Mouse (Mus musculus): Measurements from ENCODE around the gene Ppp1r15a.
"Not testable (repeated sequence)": the region's sequence is repeated elsewhere in the genome, so short reads cannot be mapped to it uniquely, and the experiment has no call there.

Gene Ppp1r15a

GRCm38 (mm10) chr7:45551512-45551883 is 25.4 kb upstream of the Ppp1r15a start:
- DNase-seq (ENCODE audit: low spot score) = no peak

GRCm38 (mm10) chr7:45550821-45551511 is 24.9 kb upstream of the Ppp1r15a start:
- DNase-seq (ENCODE audit: low spot score) = no peak

DNA sequence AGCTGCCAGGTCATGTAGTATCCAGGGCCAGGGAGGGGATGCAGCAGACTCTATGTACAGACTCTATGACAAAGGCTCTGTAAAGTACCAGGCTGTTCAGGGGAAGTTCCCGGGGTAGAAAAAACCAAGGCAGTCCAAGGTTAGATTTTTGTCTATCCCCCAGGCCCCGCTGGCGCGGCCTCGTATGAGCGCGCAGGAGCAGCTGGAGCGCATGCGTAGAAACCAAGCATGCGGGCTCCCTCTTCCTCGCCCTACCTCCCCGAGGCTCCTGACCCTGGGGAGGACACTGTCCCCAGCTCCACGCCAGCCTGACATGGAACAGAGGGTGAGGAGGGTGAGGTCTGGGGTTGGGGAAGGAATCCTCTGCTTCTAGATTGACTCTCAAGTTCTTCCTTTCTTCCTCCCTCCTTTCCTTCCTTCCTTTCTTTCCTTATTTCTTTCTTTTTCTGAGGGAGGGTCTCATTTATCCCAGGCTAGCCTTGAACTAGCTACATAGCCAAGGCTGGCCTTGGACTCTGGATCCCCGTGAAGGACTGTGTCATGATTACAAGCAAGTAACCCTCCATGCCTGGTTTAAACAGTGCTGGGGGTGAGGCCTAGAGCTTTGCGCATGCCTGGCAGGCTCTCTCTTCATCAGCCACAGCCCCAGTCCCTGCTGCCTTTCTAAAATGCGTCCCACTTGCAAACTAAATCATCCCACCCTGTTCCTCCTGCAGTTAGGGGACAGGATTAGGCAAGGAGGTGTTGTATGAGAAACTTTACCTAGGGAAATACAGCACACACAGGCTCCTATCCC is 23.8 kb upstream of the Ppp1r15a start:
- DNase-seq (ENCODE audit: low spot score) = no peak

GRCm38 (mm10) chr7:45544525-45544924 is 18.5 kb upstream of the Ppp1r15a start:
- DNase-seq (ENCODE audit: low spot score) = no peak

DNA sequence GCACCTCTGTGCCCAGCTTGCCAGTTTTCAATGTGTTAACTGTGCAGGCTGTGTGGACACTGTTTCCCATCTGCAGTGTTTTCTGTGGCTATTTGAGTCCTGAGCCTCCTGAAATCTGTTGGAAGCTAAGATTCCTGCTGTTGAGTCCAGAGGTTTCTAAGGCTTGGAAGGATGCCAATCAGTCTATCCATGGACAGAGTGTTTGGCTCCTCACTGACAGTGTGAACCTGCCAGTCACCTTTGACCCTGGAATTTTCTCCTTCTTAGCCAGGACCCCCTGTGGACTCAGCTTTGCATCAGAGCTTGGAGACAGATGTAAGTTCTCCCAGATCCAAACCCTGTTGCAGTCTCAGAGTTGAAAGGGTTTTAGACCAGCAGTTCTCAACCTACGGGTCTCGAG is 14.1 kb upstream of the Ppp1r15a start:
- no peak for DNase-seq (ENCODE audit: low spot score)

GRCm38 (mm10) chr7:45539095-45539494 is 13.0 kb upstream of the Ppp1r15a start:
- DNase-seq (ENCODE audit: low spot score) = no peak

DNA sequence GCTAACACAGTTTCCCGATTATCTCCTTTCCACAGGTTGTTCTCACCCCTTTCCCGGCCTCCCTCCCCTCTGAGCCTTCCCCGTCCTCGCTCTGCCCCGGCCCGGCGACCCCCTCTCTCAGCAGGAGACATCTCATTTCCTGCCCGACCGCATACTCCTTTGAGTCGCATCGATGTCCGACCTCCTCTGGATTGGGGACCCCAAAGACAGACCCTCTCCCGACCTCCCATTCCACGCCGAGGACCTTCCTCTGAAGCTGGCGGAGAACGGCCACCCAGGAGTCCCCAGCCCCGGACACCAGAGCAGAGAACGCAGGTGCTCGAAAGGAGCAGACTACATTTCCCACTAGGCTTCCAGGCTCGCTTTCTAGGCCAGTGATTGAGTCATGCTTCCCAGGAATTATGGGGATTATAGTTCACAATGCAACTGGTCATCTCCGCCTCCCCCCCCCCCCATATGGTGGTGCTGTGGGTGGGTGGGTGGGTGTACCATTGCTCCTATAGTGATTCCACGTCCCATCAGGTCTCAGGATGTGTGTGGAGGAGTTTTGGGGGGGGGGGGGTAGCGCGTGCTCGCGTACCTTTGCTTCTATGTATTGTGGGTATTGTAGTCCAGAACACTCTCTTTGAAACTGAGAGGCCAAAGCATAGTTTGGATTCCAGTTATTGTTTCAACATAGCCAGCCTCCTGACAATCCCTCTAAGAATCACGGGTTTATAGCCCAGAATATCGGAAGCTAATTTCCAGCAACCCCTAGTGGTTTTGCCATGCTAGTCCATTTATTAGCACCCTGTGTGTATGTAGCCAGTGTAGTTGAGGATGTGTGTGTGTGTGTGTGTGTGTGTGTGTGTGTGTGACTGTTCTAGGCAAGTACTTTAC is 12.3 kb upstream of the Ppp1r15a start:
- no peak for DNase-seq (ENCODE audit: low spot score)

DNA sequence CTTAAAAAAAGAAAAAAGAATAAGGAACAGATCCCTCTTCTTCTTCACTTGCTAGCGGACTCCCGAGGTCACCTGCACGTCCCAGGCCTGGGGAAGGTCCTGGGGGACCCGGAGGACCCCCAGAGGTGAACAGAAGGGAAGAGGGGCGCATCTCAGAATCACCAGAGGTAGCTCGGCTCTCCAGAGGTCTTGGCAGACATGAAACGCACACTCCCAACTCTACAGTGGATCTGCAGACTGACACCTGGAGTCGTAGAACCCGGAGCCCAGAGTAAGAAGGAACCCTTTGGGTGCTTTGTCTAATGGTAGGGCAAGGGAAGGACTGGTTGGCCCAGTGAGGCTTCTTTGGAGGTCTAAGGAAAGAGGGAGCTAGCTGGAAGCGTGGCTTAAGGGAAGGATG is 11.5 kb upstream of the Ppp1r15a start:
- DNase-seq (ENCODE audit: low spot score) = no peak

DNA sequence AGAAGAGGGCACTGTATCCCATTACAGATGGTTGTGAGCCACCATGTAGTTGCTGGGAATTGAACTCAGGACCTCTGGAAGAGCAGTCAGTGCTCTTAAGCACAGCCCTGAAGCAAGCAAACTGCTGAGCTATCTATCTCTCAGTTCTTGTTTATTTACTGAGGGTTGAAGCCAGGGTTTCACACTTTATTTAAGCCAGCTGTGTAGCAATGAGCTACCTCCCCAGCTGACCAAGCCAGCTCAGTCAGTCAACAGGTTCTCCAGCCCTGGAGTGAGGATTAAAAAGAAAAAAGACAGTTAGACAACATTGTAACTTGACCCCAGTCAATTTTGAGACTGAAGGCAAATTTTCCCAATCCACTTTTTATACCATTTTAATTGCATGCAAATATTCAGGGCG is 9.6 kb upstream of the Ppp1r15a start:
- no peak for DNase-seq (ENCODE audit: low spot score)

DNA sequence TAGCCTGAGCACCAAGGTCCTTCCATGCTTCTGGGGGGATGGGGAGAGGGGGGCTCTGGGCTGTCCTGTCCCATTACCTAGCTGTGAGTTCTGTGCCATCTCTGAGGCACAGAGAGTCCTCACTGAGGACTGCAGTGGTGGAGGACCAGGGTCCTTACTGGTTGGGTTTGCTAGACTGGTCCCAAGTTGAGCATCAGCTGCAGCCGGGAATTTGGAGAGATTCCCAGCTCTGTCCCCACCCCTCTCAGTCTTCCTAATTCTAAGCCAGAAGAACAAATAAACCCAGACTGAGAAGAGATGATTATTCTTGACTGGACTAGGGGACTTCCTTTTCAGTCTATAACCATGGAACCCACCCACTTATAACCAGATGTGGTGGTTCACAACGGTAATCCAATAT is 4.6 kb upstream of the Ppp1r15a start:
- no peak for DNase-seq (ENCODE audit: low spot score)

- no peak for DNase-seq (ENCODE audit: low spot score)
Observed at GRCm38 (mm10) chr7:45529461-45529860, 3.4 kb upstream of the Ppp1r15a start.

DNA sequence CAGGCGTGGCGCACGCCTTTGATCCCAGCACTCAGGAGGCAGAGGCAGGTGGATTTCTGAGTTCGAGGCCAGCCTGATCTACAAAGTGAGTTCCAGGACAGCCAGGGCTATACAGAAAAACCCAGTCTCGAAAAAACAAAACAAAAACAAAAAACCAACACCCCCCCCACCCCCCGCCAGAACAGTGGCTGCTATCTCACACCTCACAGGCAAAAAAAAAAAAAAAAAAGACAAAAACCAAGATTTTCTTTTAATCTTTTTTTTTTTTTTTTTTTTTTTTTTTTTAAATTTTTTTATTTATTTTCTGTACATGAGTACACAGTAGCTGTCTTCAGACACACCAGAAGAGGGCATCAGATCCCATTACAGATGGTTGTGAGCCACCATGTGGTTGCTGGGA is 1.1 kb upstream of the Ppp1r15a start:
- not testable (repeated sequence) for DNase-seq (ENCODE audit: low spot score)

- peak; percentile 54 for DNase-seq (ENCODE audit: low spot score)
Observed at GRCm38 (mm10) chr7:45526474-45527120, 529 bp upstream of the Ppp1r15a start.

DNA sequence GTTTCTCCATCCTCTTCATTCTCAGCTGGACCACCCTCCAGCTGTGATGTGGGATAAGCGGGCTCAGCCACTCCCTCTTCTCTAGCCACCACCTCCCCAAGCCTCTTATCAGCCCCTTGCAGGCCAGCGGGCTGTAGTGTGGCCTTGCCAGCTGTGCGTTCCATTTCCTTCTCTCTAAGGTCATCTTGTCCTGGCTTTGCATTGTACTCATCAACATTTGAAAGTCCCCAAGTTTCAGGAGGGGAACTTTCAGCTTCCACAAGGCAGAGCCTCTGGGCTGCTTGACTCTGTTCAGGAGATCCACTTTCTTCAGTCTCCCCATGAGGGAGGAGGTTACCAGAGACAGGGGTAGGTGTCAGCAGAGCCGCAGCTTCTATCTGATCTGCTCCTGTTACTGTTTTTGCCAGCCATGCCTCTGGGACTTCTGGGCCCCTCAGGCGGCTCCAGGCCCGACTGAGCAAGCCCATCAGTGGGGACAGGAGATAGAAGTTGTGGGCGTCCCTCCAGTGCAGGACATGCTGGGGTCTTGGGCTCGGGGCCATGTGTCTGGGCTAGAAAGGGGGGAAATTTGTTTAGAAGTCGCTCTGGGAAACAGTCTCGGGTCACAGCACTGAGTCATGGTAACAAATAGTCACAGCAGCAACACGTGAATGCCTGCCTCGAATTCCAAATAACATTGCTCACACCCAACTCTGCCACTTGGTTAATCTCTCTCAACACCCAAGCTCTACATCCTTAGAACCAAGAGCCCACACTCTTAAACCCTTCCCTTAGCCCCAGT is 1.0 kb downstream of the Ppp1r15a start:
- peak; percentile 95 for DNase-seq (ENCODE audit: low spot score)

GRCm38 (mm10) chr7:45523678-45524170 is 2.3 kb downstream of the Ppp1r15a start:
- DNase-seq (ENCODE audit: low spot score) = no peak

GRCm38 (mm10) chr7:45522957-45523676 is 3.0 kb downstream of the Ppp1r15a start:
- peak; percentile 34 for DNase-seq (ENCODE audit: low spot score)

DNA sequence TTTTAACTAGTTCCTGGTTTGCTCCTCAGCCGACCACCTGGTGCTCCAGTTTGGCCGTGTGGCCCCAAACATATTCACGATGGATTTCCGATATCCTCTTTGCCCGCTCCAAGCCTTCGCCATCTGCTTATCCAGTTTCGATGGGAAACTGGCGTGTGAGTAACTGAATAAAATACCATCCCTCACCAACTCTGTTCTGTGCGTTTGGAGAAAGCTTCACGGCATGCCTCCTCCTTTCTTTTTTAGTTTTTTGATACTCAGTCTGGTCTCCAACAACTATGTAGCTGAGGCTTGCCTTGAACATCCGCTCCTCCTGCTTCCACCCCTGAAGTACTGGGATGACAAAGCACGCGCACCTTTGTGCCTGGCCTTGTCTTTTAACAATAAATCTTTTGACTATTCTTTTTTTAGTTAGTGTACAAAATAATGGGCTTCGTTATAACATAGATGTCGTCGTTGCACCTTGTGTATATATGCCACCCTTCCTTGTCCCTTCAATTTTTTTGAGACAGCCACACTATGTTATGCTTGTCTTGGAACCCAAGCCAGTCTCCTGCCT is 3.8 kb downstream of the Ppp1r15a start:
- DNase-seq (ENCODE audit: low spot score) = no peak

DNA sequence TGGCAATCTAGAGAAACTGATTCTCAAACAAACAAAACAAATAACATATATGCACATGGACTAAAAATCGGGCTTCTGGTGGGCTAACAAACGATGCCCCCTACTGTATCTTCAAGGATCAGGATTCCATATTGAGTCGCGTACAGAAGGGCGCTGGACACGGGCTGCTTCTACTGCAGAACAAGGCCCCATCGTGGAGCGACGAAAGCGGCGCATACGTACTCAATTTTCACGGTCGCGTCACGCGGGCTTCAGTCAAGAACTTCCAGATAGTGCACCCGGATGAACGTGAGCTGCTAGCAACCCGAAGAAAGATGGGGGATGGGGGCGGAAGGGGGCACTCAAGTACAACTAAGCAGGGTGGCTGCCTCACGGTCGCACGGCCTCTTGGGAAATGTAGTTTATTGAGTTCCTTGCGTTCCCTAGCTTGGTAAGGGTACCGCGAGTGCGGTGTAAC is 4.3 kb downstream of the Ppp1r15a start:
- peak; percentile 78 for DNase-seq (ENCODE audit: low spot score)

DNA sequence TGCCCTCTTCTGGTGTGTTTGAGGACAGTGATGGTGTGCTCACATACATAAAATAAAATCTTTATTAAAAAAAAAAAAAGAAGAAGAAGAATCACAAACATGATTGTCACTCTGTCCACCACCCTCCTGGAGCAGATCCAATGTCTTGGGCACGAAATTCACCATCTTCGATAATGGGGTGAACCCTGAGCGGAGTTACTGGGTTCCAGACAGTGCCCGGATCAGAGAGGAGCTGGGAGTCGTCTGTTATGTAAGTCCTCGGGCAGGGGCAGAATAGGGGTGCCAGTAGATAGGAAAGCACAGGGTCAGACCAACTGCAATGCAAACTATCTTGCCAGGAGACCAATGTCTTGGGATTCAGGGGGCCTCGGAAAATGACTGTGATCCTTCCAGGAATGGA is 5.5 kb downstream of the Ppp1r15a start:
- no peak for DNase-seq (ENCODE audit: low spot score)
